Mouse (Mus musculus): ENCODE results near the gene 9530077C05Rik. TPM values are rescaled to one million over a fixed set of nuclear protein-coding genes. Genes with fewer than 3 reads are reported as not detected.

The 9530077C05Rik gene
- polyA plus RNA-seq, 1 experiment from 2014 or later: 5.3 TPM

- H3K36me3 ChIP-seq (ENCODE audit: control insufficient read depth, insufficient read depth, low read length): peaks cover 36% of the 10 kb centered on the region
- H3K27me3 ChIP-seq (ENCODE audit: control insufficient read depth, insufficient read depth, low read length): no peaks in the 10 kb centered on the region
Measured at GRCm38 (mm10) chr9:22457142-22457835, 46.0 kb downstream of the 9530077C05Rik start.

GRCm38 (mm10) chr9:22461946-22462345 lies 50.6 kb downstream of the 9530077C05Rik start:
- Histone ChIP-seq H3K4me1 (ENCODE audit: control insufficient read depth, insufficient read depth, low read length) (no peaks in the 10 kb centered on the region), H3K9me3 (replicated peaks; ENCODE audit: control insufficient read depth, low read length) (no peaks in the 10 kb centered on the region), H3K27me3 (ENCODE audit: control insufficient read depth, insufficient read depth, low read length) (no peaks in the 10 kb centered on the region), H3K36me3 (ENCODE audit: control insufficient read depth, insufficient read depth, low read length) (peaks cover 2% of the 10 kb centered on the region; the same call in 1 of the 2 replicates), H3K9ac (ENCODE audit: low read length) (no peak overlapping the region), H3K27ac (ENCODE audit: low read length) (no peak overlapping the region), H3K4me2 (ENCODE audit: low read depth, low read length) (no peak overlapping the region), H3K4me3 (replicated peaks; ENCODE audit: low read length) (no peak overlapping the region)
- 91% methylated on average over 3 of the region's 3 CpGs for WGBS
- no peak for ATAC-seq (ENCODE audit: insufficient read depth, low FRiP score)

More at GRCm38 (mm10) chr9:22457142-22457835, 46.0 kb downstream of the 9530077C05Rik start:
- H3K9me3 ChIP-seq (replicated peaks; ENCODE audit: control insufficient read depth, low read length): no peaks in the 10 kb centered on the region
- H3K9ac ChIP-seq (ENCODE audit: low read length): no peak overlapping the region
- no peak overlapping the region for H3K27ac ChIP-seq (ENCODE audit: low read length)
- H3K4me3 ChIP-seq (replicated peaks; ENCODE audit: low read length): no peak overlapping the region
- no peak overlapping the region for H3K4me2 ChIP-seq (ENCODE audit: low read depth, low read length)
- ATAC-seq (ENCODE audit: insufficient read depth, low FRiP score): no peak
- WGBS: 87% methylated on average over 11 of the region's 11 CpGs
- H3K4me1 ChIP-seq (ENCODE audit: control insufficient read depth, insufficient read depth, low read length): no peaks in the 10 kb centered on the region

- WGBS: 90% methylated on average over 5 of the region's 5 CpGs
- Histone ChIP-seq H3K4me1 (ENCODE audit: control insufficient read depth, insufficient read depth, low read length) (peaks cover 5% of the 10 kb centered on the region; the same call in 1 of the 2 replicates), H3K27ac (ENCODE audit: low read length) (no peak overlapping the region), H3K4me3 (replicated peaks; ENCODE audit: low read length) (no peak overlapping the region), H3K36me3 (ENCODE audit: control insufficient read depth, insufficient read depth, low read length) (no peaks in the 10 kb centered on the region), H3K27me3 (ENCODE audit: control insufficient read depth, insufficient read depth, low read length) (no peaks in the 10 kb centered on the region), H3K4me2 (ENCODE audit: low read depth, low read length) (no peak overlapping the region), H3K9me3 (replicated peaks; ENCODE audit: control insufficient read depth, low read length) (no peaks in the 10 kb centered on the region), H3K9ac (ENCODE audit: low read length) (no peak overlapping the region)
- ATAC-seq (ENCODE audit: insufficient read depth, low FRiP score): no peak
Measured at GRCm38 (mm10) chr9:22466212-22466611, 54.9 kb downstream of the 9530077C05Rik start.

GRCm38 (mm10) chr9:22467371-22468169 lies 56.3 kb downstream of the 9530077C05Rik start:
- Histone ChIP-seq H3K4me2 (ENCODE audit: low read depth, low read length) (peak overlapping the region; percentile 69), H3K4me3 (replicated peaks; ENCODE audit: low read length) (peak overlapping the region; percentile 87), H3K9ac (ENCODE audit: low read length) (peak overlapping the region; percentile 97), H3K9me3 (replicated peaks; ENCODE audit: control insufficient read depth, low read length) (no peaks in the 10 kb centered on the region), H3K27ac (ENCODE audit: low read length) (peak overlapping the region; percentile 86), H3K4me1 (ENCODE audit: control insufficient read depth, insufficient read depth, low read length) (peaks cover 5% of the 10 kb centered on the region; the same call in 1 of the 2 replicates), H3K36me3 (ENCODE audit: control insufficient read depth, insufficient read depth, low read length) (no peaks in the 10 kb centered on the region), H3K27me3 (ENCODE audit: control insufficient read depth, insufficient read depth, low read length) (no peaks in the 10 kb centered on the region)
- under 1% methylated on average over 71 of the region's 73 CpGs for WGBS
- ATAC-seq (ENCODE audit: insufficient read depth, low FRiP score): peak; percentile 65

- H3K9me3 ChIP-seq (replicated peaks; ENCODE audit: control insufficient read depth, low read length): no peaks in the 10 kb centered on the region
- WGBS: 4% methylated on average over 37 of the region's 43 CpGs
Measured at GRCm38 (mm10) chr9:22468170-22468898, 57.0 kb downstream of the 9530077C05Rik start.

GRCm38 (mm10) chr9:22468899-22469259 lies 57.6 kb downstream of the 9530077C05Rik start:
- H3K9ac ChIP-seq (ENCODE audit: low read length): no peak overlapping the region
- no peak for ATAC-seq (ENCODE audit: insufficient read depth, low FRiP score)
- WGBS: 74% methylated on average over 8 of the region's 8 CpGs
- H3K4me3 ChIP-seq (replicated peaks; ENCODE audit: low read length): no peak overlapping the region
- H3K36me3 ChIP-seq (ENCODE audit: control insufficient read depth, insufficient read depth, low read length): no peaks in the 10 kb centered on the region
- no peaks in the 10 kb centered on the region for H3K27me3 ChIP-seq (ENCODE audit: control insufficient read depth, insufficient read depth, low read length)
- no peak overlapping the region for H3K27ac ChIP-seq (ENCODE audit: low read length)
- no peaks in the 10 kb centered on the region for H3K9me3 ChIP-seq (replicated peaks; ENCODE audit: control insufficient read depth, low read length)
- peaks cover 5% of the 10 kb centered on the region; the same call in 1 of the 2 replicates for H3K4me1 ChIP-seq (ENCODE audit: control insufficient read depth, insufficient read depth, low read length)
- peak overlapping the region; percentile 69 for H3K4me2 ChIP-seq (ENCODE audit: low read depth, low read length)

More at GRCm38 (mm10) chr9:22468170-22468898, 57.0 kb downstream of the 9530077C05Rik start:
- Histone ChIP-seq H3K36me3 (ENCODE audit: control insufficient read depth, insufficient read depth, low read length) (no peaks in the 10 kb centered on the region), H3K4me1 (ENCODE audit: control insufficient read depth, insufficient read depth, low read length) (peaks cover 5% of the 10 kb centered on the region; the same call in 1 of the 2 replicates), H3K4me2 (ENCODE audit: low read depth, low read length) (peak overlapping the region; percentile 69), H3K27me3 (ENCODE audit: control insufficient read depth, insufficient read depth, low read length) (no peaks in the 10 kb centered on the region), H3K9ac (ENCODE audit: low read length) (peak overlapping the region; percentile 97), H3K27ac (ENCODE audit: low read length) (peak overlapping the region; percentile 86), H3K4me3 (replicated peaks; ENCODE audit: low read length) (peak overlapping the region; percentile 87)
- peak; percentile 94 for ATAC-seq (ENCODE audit: insufficient read depth, low FRiP score)

- Histone ChIP-seq H3K27me3 (ENCODE audit: control insufficient read depth, insufficient read depth, low read length) (no peaks in the 10 kb centered on the region), H3K9me3 (replicated peaks; ENCODE audit: control insufficient read depth, low read length) (no peaks in the 10 kb centered on the region), H3K27ac (ENCODE audit: low read length) (peak within 1 kb of the TSS; percentile 42; the same call in 1 of the 2 replicates), H3K9ac (ENCODE audit: low read length) (peak within 1 kb of the TSS; percentile 97), H3K4me3 (replicated peaks; ENCODE audit: low read length) (peak within 1 kb of the TSS; percentile 87), H3K36me3 (ENCODE audit: control insufficient read depth, insufficient read depth, low read length) (no peaks in the 10 kb centered on the region), H3K4me1 (ENCODE audit: control insufficient read depth, insufficient read depth, low read length) (peaks cover 5% of the 10 kb centered on the region; the same call in 1 of the 2 replicates), H3K4me2 (ENCODE audit: low read depth, low read length) (peak within 1 kb of the TSS; percentile 69)
- ATAC-seq (ENCODE audit: insufficient read depth, low FRiP score): no peak
- WGBS: 91% methylated on average over 3 of the region's 3 CpGs
Measured at GRCm38 (mm10) chr9:22469643-22470042, 58.3 kb downstream of the 9530077C05Rik start, which contains the start of gene Rp9. Rp9 (minus strand) TSS chr9:22469743.

- peak; percentile 98 for ATAC-seq (ENCODE audit: insufficient read depth, low FRiP score)
- peaks cover 4% of the 10 kb centered on the region for H3K4me1 ChIP-seq (ENCODE audit: control insufficient read depth, insufficient read depth, low read length)
- no peaks in the 10 kb centered on the region for H3K36me3 ChIP-seq (ENCODE audit: control insufficient read depth, insufficient read depth, low read length)
- no peaks in the 10 kb centered on the region for H3K9me3 ChIP-seq (replicated peaks; ENCODE audit: control insufficient read depth, low read length)
- H3K27me3 ChIP-seq (ENCODE audit: control insufficient read depth, insufficient read depth, low read length): no peaks in the 10 kb centered on the region
- H3K4me2 ChIP-seq (ENCODE audit: low read depth, low read length): peak within 1 kb of the TSS; percentile 97
- WGBS: under 1% methylated on average over 25 of the region's 25 CpGs
- peak within 1 kb of the TSS; percentile 68 for H3K27ac ChIP-seq (ENCODE audit: low read length)
- H3K9ac ChIP-seq (ENCODE audit: low read length): peak within 1 kb of the TSS; percentile 69
- H3K4me3 ChIP-seq (replicated peaks; ENCODE audit: low read length): peak within 1 kb of the TSS; percentile 68
Measured at GRCm38 (mm10) chr9:22475424-22475868, 64.1 kb downstream of the 9530077C05Rik start, which contains the start of gene Bbs9. Bbs9 (plus strand) TSS chr9:22475715.

Measured in stomach, embryonic 16.5 days (tissue).